Mouse (Mus musculus): Measurements from ENCODE around the gene Gja5. TPM values are rescaled to one million over a fixed set of nuclear protein-coding genes. Genes with fewer than 3 reads are reported as not detected.

Gja5 gene
- polyA plus RNA-seq (2015; fragmentation: Nextera tagmentation; extraction: Ambion mirVana), result 27.7 and 28.0 TPM in 2 replicates

DNA sequence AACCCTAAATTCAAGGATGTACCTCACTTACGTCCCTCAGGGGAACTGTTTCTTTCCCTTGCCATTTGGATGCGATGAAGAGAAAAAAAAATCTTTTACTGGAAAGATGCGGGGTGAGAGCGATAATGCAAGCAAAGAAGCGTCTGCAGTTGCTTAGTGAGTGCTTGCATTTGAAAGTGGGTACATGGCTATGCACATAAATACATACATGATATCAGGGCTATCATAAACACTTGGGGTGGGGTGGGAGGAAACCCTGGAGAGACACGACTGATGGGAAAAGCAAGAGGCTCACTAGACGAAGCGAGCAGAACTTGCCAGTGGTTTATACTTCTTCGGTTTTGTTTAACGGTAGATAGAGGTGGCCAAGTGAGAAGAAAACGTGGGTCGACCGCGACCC lies at the start of gene Gja5:
Gene Gja5 (plus strand): TSS at position 301 of the 400 bp plus-strand sequence.
- Histone ChIP-seq H3K9me3 (no peaks in the 10 kb centered on the region), H3K4me3 (peak within 1 kb of the TSS; percentile 100), H3K4me1 (peaks cover 7% of the 10 kb centered on the region), H3K27ac (no peak within 1 kb of the TSS), H3K4me2 (replicated peaks) (peak within 1 kb of the TSS; percentile 91), H3K27me3 (peaks cover 26% of the 10 kb centered on the region), H3K9ac (peak within 1 kb of the TSS; percentile 91), H3K36me3 (no peaks in the 10 kb centered on the region)
- 13% methylated on average over 14 of the region's 14 CpGs for WGBS
- no peak for ATAC-seq (ENCODE audit: low FRiP score, low read depth)

DNA sequence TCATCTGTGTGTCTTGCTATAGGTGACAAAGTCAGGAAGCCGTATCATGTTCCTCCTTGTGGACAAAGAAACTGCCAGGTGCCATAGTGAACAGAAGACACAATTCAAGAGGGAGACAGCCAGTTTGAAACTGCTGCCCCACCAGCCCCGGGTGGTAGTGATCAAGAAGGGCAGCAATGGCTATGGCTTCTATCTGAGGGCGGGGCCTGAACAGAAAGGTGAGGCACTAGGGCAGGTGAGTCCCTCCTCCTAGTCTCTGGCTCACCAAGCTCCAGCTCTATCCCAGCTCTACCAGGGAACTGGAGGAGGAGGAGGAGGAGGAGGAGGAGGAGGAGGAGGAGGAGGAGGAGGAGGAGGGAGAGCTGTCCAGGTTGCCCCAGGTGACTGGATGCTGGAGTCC lies 48.7 kb upstream of the Gja5 start:
- no peak for ATAC-seq (ENCODE audit: low FRiP score, low read depth)
- Histone ChIP-seq H3K4me3 (no peak overlapping the region), H3K4me2 (replicated peaks) (no peak overlapping the region), H3K9ac (no peak overlapping the region), H3K27ac (no peak overlapping the region), H3K36me3 (no peaks in the 10 kb centered on the region), H3K4me1 (no peaks in the 10 kb centered on the region), H3K27me3 (no peaks in the 10 kb centered on the region), H3K9me3 (no peaks in the 10 kb centered on the region)
- WGBS, result 66% methylated on average over 3 of the region's 3 CpGs

DNA sequence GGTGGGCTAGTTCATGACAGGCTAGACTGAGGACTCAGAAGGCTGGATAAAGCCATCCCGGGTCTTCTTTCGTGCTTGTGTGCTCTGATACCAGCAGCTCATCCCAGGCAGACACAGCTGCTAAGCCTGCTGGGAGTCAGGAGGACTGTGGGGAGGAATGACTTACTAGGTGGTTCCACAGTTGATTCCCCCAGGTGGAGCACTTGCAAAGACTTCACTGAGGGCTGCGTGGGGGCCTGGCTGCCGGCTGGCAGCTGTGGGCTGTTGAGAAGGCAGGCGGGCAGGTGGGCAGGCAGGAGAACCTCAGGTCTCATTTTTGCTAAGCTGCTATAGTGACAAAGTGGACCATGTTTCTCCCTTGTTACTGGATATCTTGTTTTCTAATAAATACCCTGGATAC lies 44.0 kb upstream of the Gja5 start:
- H3K27me3 ChIP-seq, result no peaks in the 10 kb centered on the region
- no peaks in the 10 kb centered on the region for H3K36me3 ChIP-seq
- H3K4me1 ChIP-seq, result no peaks in the 10 kb centered on the region
- H3K27ac ChIP-seq, result no peak overlapping the region
- H3K9me3 ChIP-seq, result no peaks in the 10 kb centered on the region
- no peak overlapping the region for H3K9ac ChIP-seq
- ATAC-seq (ENCODE audit: low FRiP score, low read depth), result no peak
- H3K4me3 ChIP-seq, result no peak overlapping the region
- H3K4me2 ChIP-seq (replicated peaks), result no peak overlapping the region
- 83% methylated on average over 5 of the region's 5 CpGs for WGBS

- Histone ChIP-seq H3K9me3 (no peaks in the 10 kb centered on the region), H3K27me3 (no peaks in the 10 kb centered on the region), H3K27ac (no peak overlapping the region), H3K4me3 (no peak overlapping the region), H3K36me3 (peaks cover 48% of the 10 kb centered on the region), H3K4me1 (no peaks in the 10 kb centered on the region), H3K9ac (no peak overlapping the region), H3K4me2 (replicated peaks) (no peak overlapping the region)
- 90% methylated on average over 3 of the region's 3 CpGs for WGBS
- ATAC-seq (ENCODE audit: low FRiP score, low read depth), result no peak
Observed at GRCm38 (mm10) chr3:96867863-96868262, 36.6 kb upstream of the Gja5 start.

DNA sequence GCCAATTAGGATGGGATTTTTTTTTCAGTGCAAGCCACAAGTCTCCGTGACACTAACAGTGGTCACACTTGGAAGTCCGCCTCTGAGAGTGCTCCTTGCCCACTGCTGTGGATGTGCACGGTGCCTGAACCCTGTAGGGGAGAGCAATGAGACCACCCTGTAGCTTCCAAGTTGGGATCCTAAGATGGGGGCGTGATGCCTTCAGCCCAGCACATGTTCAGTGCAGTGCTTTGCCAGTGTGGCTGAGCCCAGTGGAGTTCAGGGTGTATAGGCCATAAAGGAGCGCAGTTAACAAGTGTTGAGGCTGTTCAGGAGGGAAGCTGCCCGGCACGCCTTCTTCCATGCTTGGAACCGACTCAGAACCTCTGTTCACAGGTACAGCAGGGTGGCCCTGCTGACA lies 35.9 kb upstream of the Gja5 start:
- Histone ChIP-seq H3K27ac (no peak overlapping the region), H3K9me3 (no peaks in the 10 kb centered on the region), H3K4me3 (no peak overlapping the region), H3K4me2 (replicated peaks) (no peak overlapping the region), H3K9ac (no peak overlapping the region), H3K4me1 (no peaks in the 10 kb centered on the region), H3K27me3 (no peaks in the 10 kb centered on the region), H3K36me3 (peaks cover 55% of the 10 kb centered on the region)
- no peak for ATAC-seq (ENCODE audit: low FRiP score, low read depth)
- 90% methylated on average over 8 of the region's 8 CpGs for WGBS

DNA sequence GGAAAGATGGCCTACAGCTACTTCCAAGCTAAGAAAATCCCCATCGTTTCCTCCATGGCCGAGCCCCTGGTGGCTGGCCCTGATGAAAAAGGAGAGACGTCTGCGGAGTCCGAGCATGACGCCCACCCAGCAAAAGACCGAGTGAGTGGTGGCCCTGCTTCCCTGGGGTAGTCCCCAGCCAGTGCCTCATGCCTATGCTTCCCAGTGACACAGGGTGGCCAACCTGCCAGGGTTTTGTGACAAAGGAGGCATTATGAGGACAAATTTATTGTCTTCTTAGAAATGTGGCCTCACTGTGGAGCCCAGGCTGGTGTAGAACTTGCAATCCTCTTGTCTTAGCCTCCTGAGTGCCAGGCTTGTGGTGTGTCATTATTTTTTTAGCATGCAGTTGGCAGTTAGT lies 35.4 kb upstream of the Gja5 start:
- WGBS, result 90% methylated on average over 7 of the region's 7 CpGs
- Histone ChIP-seq H3K27ac (no peak overlapping the region), H3K4me2 (replicated peaks) (no peak overlapping the region), H3K4me3 (no peak overlapping the region), H3K9me3 (no peaks in the 10 kb centered on the region), H3K9ac (no peak overlapping the region), H3K36me3 (peaks cover 59% of the 10 kb centered on the region), H3K27me3 (no peaks in the 10 kb centered on the region), H3K4me1 (no peaks in the 10 kb centered on the region)
- no peak for ATAC-seq (ENCODE audit: low FRiP score, low read depth)

DNA sequence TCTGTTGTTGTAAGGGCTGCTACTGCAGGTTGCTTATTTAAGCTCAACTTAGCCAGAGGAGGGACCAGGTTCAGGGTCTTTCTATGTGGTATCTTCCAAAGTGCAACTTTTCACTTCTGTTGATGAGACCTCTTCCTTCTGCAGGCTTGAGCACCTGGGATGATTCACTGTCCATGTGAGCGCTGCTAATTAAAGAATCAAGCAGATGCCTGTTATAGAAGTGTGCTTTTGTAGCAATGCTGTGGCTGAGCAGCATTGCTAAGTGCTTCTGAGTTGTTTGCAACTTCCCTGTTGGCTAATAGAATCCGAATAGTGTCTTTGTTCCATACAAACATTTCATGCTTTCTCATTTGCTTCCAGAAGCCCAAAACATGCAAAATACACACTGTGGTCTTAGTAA lies 34.2 kb upstream of the Gja5 start:
- no peak overlapping the region for H3K4me3 ChIP-seq
- H3K27ac ChIP-seq, result no peak overlapping the region
- WGBS, result 91% methylated on average over 2 of the region's 2 CpGs
- H3K27me3 ChIP-seq, result no peaks in the 10 kb centered on the region
- no peak for ATAC-seq (ENCODE audit: low FRiP score, low read depth)
- H3K4me1 ChIP-seq, result no peaks in the 10 kb centered on the region
- H3K9ac ChIP-seq, result no peak overlapping the region
- peaks cover 70% of the 10 kb centered on the region for H3K36me3 ChIP-seq
- no peak overlapping the region for H3K4me2 ChIP-seq (replicated peaks)
- no peaks in the 10 kb centered on the region for H3K9me3 ChIP-seq

GRCm38 (mm10) chr3:96871070-96871469 lies 33.4 kb upstream of the Gja5 start:
- H3K27ac ChIP-seq, result no peak overlapping the region
- H3K36me3 ChIP-seq, result peaks cover 71% of the 10 kb centered on the region
- no peak overlapping the region for H3K9ac ChIP-seq
- no peak overlapping the region for H3K4me3 ChIP-seq
- H3K4me2 ChIP-seq (replicated peaks), result no peak overlapping the region
- H3K27me3 ChIP-seq, result no peaks in the 10 kb centered on the region
- H3K4me1 ChIP-seq, result no peaks in the 10 kb centered on the region
- H3K9me3 ChIP-seq, result no peaks in the 10 kb centered on the region
- WGBS, result 84% methylated on average over 8 of the region's 8 CpGs
- ATAC-seq (ENCODE audit: low FRiP score, low read depth), result no peak

DNA sequence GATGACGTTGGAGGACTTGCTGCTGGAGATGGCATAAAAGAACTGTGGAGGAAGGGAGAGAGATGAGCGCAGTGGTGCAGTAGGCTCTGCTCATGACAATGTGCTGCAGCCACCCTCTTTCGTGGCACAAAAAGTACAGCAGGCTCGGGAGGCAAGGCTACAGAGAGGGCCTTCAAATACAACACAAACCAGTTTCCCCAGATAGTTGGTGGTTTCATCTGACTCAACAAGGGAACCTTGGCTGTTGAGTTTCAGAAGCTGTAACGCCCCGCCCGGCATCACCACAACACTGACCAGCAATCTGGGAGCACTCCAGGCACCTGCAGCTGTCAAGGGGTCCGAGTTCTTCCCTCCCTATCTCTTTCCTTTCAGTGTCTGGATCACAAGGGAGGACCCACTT lies 32.0 kb upstream of the Gja5 start:
- Histone ChIP-seq H3K4me1 (no peaks in the 10 kb centered on the region), H3K9me3 (no peaks in the 10 kb centered on the region), H3K9ac (no peak overlapping the region), H3K4me2 (replicated peaks) (no peak overlapping the region), H3K4me3 (no peak overlapping the region), H3K27ac (no peak overlapping the region), H3K27me3 (no peaks in the 10 kb centered on the region), H3K36me3 (peaks cover 74% of the 10 kb centered on the region)
- 90% methylated on average over 8 of the region's 8 CpGs for WGBS
- ATAC-seq (ENCODE audit: low FRiP score, low read depth), result no peak

GRCm38 (mm10) chr3:96874808-96875571 lies 29.5 kb upstream of the Gja5 start:
- ATAC-seq (ENCODE audit: low FRiP score, low read depth), result no peak
- Histone ChIP-seq H3K36me3 (peaks cover 70% of the 10 kb centered on the region), H3K27ac (no peak overlapping the region), H3K9ac (no peak overlapping the region), H3K27me3 (no peaks in the 10 kb centered on the region), H3K4me2 (replicated peaks) (no peak overlapping the region), H3K9me3 (no peaks in the 10 kb centered on the region), H3K4me3 (no peak overlapping the region), H3K4me1 (no peaks in the 10 kb centered on the region)
- WGBS, result 79% methylated on average over 7 of the region's 7 CpGs

GRCm38 (mm10) chr3:96879536-96879935 lies 25.0 kb upstream of the Gja5 start:
- H3K36me3 ChIP-seq, result peaks cover 58% of the 10 kb centered on the region
- no peak for ATAC-seq (ENCODE audit: low FRiP score, low read depth)

DNA sequence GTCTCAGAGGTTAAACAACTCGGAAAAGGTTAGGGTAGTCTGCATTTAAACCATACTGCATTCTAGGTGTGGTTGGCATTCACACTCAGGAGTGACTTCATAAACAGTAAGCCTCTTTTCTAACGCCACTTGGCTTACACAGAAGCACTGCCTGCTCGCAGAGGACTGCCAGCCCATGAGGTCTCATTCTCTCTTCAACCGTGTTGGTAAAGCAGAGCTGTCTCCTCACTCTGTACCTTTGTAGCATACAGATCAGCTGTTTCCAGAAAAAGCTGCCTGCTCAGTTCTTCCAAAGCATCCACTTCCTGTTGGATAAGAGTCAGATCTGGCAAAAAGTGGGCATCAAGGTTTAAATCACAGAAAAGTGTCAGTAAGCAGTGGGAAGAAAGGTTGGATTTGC lies 24.1 kb upstream of the Gja5 start:
- ATAC-seq (ENCODE audit: low FRiP score, low read depth), result no peak
- H3K27ac ChIP-seq, result no peak overlapping the region
- H3K4me3 ChIP-seq, result no peak overlapping the region
- H3K4me1 ChIP-seq, result no peaks in the 10 kb centered on the region
- 86% methylated on average over 4 of the region's 4 CpGs for WGBS
- H3K27me3 ChIP-seq, result no peaks in the 10 kb centered on the region
- peaks cover 51% of the 10 kb centered on the region for H3K36me3 ChIP-seq
- no peaks in the 10 kb centered on the region for H3K9me3 ChIP-seq
- no peak overlapping the region for H3K4me2 ChIP-seq (replicated peaks)
- H3K9ac ChIP-seq, result no peak overlapping the region

More at GRCm38 (mm10) chr3:96879536-96879935, 25.0 kb upstream of the Gja5 start:
- Histone ChIP-seq H3K9ac (no peak overlapping the region), H3K9me3 (no peaks in the 10 kb centered on the region), H3K4me2 (replicated peaks) (no peak overlapping the region), H3K4me3 (no peak overlapping the region), H3K27ac (no peak overlapping the region), H3K27me3 (no peaks in the 10 kb centered on the region), H3K4me1 (no peaks in the 10 kb centered on the region)
- whole genome bisulfite sequencing, result 87% methylated on average over 9 of the region's 9 CpGs

DNA sequence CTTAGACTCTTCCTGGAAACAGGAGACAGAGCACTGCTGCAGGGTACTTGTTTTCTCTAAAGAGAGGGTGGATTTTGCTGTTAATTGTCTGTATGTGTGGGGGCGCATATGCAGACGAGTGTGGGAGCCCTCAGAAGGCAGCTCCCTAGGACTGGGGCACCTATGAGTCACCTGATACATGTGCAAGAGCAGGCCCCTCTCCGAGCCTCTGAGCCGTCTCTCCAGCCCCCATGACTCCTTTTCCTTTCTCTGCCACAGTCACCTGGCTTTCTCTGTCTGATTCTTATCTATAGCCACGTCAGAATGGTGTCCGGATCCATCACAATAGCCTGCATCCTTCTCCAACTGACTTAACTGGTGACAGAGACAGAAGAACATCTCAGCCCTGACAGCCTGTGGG lies 22.9 kb upstream of the Gja5 start:
- Histone ChIP-seq H3K4me2 (replicated peaks) (no peak overlapping the region), H3K9me3 (no peaks in the 10 kb centered on the region), H3K4me1 (no peaks in the 10 kb centered on the region), H3K27ac (no peak overlapping the region), H3K27me3 (no peaks in the 10 kb centered on the region), H3K9ac (no peak overlapping the region), H3K4me3 (no peak overlapping the region), H3K36me3 (peaks cover 55% of the 10 kb centered on the region)
- 82% methylated on average over 6 of the region's 6 CpGs for WGBS
- ATAC-seq (ENCODE audit: low FRiP score, low read depth), result no peak

Data from limb, embryonic 13.5 days (tissue).